Mouse (Mus musculus) heart, adult 8-10 months (tissue): ENCODE measurements at regions not wholly inside any gene's neighbourhood (a gene's known extent, or its start where the extent isn't known, plus 50 kb on each side); places are given as distances from the start of the nearest gene placed in this dataset.
A peak's percentile ranks its signal among the peaks of the same experiment; 100 is the strongest.

Experiments used
- DNase-seq: peaks from one replicate; pipeline ENCODE4 v3.0.0; 2022; ENCODE audit warnings: low spot score

DNA sequence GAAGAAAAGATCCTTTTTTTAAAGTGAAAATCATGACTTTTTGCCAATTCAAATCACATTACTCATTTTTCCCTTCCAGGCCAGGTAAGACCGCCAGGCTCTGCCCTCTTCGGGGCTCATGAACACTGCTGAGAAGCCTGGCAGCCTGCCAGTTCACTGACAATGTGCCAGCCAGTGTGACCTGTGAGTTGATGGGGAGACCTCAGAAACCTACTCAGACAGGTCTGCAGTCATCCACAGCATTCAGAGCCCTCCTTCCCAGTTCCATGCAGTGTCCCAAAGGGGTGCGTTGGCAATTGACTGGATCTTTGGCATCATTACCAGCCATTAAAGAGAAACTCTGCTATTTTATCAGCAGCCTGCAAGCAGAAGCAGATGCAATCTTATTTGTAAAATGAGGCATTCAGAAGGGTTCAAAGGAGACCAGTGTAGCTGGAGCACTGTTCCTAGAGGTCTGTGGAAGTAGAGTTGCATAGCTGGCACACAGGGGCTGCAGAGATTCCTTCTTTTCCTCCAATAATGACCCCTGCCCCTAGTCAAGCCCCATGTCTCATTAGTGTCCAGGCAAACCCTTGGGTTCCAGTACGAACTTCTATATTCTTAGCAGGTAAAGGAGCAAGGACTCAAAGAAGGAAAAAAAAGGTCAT is 384.4 kb downstream of the Rapgef2 start:
- peak; percentile 9 for DNase-seq

DNA sequence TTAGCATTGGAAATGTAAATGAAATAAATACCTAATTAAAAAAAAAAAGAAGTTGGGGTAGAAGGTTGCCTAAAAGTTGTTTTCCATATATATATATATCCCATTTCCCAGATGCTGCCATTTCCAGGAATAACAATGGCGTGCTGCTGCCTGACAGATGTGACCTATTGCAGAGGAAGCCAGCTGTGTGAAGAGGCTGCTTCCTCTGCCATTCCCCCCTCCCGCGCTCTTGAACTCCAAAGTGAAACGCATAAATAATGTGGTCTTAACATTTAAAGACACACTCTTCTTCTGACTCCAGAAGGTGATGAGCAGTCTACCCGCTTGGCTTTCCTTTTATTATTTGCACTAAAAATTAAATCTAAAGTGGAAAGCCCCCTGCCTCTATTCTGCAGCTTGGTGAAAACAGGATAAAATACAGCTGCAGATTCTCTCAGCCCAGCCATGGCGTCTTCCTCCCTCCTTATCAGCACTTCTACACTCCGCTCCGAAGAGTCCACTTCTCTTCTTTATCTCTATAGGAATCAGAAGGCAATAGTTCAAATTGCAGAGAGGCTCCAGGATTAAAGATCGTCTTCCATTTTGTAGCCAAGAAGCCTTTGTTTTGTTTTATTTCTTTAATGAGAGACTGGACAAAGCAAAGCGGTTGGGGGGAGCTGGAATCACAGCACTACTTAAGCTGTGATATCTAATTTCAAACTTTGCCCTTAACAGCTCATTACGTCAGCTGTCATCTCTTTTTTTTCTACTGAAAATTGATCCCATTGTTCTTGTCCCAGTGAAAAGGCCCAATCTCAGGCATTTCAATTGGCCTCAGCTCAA is 385.1 kb downstream of the Rapgef2 start:
- DNase-seq, result peak; percentile 3

DNA sequence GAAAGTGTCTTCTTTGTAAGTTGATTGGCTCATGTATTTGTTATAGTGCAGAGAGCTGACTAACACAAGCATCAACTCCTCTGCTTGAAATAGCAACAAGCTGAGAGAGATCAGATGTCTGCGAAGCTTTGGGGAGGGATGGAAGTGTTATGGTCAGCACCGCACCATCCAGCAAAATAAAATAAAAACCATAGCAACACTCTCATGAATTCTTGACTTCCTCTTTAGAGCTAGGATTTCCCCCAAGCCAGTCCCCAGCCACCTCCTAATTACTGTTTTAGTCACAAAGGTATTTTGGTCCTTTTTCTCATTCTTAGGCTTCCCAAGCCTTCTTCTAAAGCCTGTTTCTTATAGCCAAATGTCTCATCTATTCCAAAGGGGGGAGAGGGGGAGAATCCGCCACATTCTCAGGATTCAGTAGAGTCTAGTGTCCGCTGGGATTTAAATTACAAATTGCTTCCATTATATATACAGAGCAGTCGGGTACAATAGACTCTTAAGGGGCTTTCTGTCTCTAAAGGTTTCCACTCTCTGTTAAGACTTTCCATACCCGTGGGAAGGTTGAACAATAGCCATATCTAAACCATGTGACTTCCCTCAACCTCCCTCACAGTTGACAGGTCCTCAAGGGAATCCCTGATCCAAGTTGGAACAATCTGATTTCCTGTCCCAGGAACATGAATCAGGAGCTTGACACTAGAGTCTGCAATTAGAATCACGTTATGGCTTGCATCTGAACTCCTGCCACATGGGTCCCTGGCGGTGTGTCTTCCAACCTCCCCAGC is 386.7 kb downstream of the Rapgef2 start:
- DNase-seq, result peak; percentile 60

DNA sequence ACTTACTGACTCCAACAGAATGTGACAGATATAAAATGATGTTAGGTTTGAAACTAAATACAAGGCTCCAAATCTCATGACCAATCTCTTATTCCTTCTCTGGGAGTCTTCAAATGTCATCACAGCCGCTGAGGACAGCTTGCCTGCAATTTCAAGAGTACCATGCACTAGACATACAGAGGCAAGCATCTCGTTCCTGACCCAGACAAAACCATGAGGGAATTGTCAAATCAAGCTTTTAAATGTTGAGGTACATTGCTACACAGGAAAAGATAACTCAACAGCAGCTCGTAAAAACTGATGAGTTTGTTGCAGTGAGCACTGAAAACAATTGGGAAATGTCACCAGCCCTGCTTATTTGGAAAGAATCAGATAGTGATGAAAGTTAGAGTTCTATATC is 397.0 kb downstream of the Rapgef2 start:
- DNase-seq, result no peak

DNA sequence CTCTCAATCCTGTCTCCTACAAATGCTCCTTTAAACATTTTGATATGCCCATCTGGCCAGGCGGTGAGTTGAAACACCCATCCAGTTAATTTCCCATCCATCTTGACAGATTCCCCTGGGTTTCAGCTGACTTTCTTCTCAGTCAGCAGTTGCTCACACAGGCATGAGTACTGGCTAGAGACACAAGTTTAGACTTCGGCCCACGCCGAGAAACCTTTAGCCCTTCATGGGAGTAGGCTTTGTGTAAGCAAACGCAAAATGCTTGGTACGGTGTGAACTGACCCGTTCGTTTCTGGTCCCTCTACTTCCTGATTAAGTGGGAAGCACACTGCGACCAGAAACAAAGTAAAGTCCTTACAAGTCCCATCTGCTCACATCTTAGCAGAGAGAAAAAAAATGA is 401.6 kb downstream of the Rapgef2 start:
- no peak for DNase-seq

DNA sequence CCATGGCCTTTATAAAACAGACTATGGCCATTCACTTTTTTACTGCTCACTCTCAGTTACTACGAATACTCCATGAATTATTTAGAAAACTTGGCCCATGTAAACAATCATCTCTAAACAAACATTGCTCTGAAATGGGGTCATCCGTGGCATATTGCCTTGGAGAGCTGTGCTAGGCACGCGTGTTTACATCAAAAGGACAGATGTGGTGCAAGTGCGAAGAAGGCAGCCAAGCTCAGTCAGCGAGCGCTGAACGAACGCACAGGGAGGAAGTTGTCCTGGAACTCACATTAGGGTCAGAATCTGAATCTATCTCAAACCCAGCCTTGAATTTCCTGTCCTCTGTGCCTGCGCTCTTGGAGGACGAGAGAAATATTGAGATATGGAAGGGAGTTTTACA is 402.3 kb downstream of the Rapgef2 start:
- DNase-seq, result no peak

DNA sequence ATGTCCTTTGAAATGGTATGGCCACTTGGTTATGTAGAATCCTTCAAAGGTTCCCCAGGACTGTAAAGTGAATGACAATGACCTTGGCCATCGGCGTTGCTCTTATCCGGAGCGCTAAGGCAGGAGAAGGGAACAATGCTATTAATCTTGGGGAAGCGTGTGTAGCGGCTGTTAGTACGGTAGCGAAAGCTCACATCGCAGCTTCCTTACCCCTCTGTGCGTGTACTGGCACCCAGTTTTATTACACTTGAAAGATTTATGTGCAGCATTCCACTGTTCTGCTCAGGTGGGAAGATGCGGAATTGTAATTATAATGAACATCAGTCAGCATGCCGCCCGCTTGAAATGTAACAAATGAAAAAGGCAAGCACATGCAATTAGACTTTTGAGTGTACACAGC is 406.2 kb downstream of the Rapgef2 start:
- no peak for DNase-seq

DNA sequence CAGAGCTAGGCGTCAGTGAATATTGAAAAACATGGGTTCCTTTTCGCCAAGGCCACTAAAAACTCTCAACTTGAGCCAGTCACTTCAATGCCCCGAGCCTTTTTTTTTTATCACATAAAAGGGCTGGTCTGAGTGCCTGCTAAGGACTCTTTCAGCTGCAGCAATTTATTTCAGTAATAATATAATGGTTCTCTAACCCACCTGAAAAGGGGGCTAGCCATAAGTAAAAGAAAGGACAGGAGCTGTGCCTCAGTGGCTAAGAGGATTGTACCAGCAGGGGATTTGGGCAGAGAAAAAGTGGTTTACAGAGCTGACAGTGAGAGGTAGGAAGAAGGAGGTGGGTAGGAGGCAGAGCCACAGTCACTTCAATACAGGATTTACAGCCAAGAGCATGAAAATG is 409.0 kb downstream of the Rapgef2 start:
- no peak for DNase-seq

DNA sequence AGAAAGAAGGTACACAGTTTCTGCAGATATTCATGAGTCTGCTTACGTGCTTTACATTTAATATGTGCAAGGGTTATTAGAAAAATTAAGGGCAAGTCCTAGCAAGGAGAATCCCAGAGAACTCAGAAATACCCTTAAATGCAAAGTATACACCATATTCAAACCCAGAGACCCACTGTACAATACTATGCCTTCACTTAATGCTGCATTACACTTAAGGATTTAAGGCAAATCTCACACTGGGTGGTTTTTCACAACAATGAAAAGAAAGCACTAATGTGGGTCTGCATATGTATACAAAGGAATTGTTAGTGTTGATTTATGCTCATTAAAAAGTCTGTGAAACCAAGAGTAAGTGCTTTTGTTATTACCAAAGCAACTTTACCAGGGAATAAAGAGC is 419.4 kb downstream of the Rapgef2 start:
- DNase-seq, result no peak

DNA sequence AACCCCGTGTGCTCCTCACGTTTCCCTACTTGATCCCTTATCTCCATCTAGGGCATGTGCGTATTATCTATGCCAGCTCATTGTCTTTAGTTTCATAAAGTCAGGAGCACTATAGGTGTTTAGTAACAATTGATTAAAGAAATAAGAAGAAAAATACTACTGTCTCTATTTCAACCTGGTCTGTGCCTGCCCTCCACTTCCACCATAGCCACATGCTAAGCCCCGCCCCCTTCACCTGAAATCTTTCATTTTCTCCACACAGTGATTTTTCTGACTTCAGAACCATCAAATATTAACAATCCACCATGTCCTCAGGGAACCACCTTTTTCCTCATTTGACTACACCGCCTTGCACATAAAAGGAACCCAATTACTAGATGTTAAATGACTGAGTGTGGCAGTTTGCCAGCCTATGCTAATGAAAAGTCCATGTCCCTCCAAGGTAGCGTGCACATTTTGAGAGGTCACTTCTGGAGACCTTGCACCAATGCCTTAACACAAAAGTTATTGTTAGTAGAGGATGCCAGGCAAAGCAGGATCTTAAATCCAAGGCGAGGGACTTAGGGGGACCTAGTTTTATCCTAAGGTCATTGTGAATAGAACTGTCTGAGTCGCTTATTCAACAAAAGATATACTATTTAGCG is 420.1 kb downstream of the Rapgef2 start:
- DNase-seq, result no peak

DNA sequence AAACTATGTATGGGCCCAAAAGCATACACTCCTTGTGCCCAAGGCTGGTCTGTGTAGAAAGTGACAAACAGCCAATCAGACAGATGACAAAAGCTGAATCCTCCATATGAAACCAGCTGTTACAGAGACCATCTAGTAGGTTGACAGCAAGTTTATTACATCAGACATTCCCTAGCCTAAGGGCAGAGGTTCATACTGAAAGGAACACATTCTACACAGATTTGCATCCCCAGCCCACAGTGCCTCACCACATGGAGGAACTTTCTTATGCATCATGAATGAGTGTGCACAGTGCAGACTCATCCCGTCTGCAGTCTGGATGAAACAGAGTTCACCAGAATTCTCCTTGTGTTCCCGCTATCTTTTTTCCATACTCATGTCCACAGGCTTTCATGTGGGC is 423.3 kb downstream of the Rapgef2 start:
- DNase-seq, result no peak

DNA sequence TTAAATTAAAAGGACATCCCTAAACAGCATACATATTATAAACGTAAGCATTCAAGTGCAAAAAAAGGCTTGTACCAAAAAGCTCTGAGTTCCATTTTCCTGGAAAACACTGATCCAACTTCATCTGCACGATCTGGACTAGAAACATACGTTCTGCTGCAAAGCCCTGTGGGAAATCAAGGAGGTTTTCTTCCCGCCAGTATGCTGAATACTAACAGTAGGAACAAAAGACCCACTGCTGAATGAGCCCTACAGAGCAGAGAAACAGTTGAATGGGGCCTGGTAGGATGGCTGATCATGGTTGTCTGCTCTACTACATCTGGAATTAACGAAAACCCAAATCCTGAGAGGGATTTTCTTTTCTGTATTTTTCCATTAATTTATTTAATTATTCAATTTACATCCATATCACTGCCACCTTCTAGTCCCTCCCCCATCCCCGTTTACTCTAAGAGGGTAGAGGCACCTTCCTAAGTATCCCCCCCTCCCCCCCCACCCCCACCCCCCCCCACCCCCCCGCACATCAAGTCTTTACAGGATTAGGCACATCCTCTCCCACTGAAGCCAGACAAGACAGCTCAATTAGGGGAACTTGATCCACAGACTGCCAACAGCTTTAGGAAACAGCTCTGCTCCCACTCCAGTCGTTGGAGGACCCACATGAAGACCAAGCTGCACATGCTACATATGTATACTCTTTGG is 439.5 kb downstream of the Rapgef2 start:
- DNase-seq, result no peak

DNA sequence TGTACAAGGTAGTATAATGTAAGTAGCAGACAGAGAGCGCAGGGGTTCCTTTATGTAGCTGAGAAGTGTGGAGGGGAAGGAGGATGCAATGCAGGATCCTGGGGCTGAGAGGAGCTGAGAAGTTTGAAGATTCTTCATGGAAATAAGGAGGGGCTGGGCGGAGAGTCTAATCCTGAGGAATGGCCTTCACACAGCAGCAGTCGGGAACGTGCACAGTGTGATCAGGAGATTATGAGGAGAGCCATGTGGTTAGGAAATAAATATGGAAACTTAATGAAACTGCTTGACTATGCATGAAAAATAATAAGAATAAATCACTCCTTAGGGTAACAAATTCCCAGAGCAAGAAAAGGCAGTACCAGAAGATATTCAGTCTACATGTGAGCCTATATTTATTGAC is 445.1 kb downstream of the Rapgef2 start:
- DNase-seq, result no peak

DNA sequence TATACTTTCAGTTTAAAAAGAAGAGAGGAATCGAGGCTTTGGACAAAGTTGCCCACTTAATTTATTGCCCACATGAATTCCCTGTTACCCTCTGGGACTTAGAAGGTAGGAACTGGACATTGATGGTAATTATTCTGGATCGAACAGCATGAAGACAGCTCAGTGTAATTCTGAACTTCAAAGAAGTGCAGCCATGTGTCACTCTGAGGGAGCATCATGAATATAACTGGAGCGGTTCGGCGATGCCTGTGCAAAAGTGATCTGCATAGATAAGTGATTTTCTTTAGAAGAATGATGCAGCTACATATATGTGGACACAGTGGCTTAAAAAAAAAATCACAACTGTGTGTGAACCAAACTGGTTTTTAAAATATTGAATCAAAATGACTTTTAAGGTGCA is 449.5 kb downstream of the Rapgef2 start:
- no peak for DNase-seq

DNA sequence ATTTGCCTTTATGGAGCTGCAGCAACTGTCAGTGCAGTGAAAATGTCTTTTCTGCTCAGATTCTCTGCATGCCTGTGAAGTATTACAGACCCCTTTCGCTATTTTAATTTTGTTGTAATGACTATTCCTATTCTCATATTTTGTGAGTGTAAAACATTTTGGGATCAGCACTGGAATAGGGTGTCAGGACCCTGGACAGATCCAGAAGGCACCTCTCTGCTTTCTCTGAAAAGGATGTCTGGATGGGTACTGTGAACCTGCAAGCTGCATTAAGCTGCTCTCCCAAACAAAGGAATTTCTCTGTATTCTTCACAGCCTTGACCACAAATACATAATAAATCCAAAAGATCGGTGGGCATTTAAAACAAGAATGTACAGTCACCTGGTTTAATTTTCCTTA is 460.8 kb downstream of the Rapgef2 start:
- no peak for DNase-seq

DNA sequence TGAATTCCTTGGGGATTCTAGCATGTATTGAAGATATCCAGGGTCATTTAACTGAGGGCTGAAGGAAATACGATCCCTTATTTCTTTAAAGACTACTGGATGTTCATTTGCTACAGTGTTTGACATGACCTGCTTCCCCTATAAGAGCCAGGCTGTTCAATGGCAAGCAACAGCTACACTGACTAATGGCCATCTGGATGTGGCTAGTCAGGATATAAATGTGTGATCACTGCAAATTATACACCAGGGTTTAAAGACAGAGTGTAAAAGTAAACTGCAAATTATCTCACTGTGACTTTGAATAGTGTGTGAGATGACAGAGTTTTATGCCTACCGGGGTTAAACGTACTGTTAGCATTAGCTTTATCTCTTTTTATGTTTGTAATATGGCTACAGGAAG is 473.9 kb downstream of the Rapgef2 start:
- no peak for DNase-seq

DNA sequence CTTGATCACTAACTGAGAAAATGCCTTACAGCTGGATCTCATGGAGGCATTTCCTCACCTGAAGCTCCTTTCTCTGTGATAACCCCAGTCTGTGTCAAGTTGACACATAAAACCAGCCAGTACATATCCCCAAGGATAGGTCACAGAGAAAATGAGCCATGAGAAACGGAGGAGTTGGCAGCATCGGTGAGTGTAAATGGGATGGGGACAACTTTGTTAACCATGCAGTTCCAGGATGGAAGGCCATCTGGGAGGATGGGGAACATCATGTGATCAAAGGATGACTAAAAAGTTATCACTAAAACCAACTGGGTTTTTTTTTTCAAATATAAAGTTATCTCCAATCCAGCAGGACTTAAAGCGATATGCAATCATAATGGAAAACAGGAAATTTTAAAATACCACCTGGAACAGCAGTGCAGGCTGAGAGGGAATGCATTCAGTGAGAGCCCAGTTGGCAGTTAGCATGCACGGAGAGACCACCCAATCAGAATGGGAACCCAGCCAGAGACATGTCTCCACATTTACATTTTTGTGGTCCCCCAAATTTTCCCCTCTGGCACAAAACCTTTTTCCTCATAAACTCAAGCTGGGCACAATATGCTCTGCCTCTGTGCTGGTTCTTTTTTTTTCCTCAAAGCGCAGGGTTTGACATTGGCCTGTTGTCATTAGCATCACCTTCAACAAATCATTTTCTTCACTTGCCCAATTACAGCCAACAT is 475.7 kb downstream of the Rapgef2 start:
- DNase-seq, result no peak

DNA sequence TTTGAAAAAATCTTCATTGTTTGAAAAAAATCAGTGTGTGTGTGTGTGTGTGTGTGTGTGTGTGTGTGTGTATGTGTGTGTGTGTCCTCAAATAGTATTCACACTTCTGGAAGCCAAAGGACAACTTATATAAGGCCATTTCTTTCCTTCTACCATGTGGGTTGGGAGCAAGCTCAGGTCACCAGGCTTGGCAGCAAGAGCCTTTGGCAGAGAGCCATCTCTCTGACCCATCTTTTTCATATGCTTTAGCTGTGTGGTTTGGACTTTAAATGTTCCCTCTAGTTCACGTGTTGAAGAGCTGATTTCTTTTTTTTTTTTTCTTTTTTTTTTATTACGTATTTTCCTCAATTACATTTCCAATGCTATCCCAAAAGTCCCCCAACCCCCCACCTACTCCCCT is 483.1 kb downstream of the Rapgef2 start:
- no peak for DNase-seq

DNA sequence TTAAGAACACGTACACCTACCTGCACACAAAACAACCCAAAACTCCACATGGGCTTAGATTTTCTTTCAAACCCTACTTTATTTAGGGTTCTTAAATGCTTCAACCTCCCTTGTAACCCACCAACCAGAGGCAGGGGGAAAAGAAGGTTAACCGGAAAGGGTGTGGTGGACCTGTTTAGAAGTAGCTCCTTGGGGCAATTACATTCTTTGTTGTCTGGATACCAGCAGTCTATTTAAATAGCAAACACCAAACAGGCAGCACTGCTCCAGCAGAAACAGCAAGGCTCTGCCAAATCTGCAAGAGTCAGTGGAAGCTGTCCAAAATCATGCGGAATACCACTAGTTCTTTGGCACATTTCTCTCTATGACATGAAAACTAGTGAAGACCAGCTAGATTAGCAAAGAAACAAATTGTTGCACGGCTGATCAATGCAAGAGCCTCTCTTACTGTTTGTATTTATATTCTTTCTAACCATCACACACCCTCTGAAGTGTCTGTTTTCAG is 490.3 kb downstream of the Rapgef2 start:
- peak; percentile 23 for DNase-seq

DNA sequence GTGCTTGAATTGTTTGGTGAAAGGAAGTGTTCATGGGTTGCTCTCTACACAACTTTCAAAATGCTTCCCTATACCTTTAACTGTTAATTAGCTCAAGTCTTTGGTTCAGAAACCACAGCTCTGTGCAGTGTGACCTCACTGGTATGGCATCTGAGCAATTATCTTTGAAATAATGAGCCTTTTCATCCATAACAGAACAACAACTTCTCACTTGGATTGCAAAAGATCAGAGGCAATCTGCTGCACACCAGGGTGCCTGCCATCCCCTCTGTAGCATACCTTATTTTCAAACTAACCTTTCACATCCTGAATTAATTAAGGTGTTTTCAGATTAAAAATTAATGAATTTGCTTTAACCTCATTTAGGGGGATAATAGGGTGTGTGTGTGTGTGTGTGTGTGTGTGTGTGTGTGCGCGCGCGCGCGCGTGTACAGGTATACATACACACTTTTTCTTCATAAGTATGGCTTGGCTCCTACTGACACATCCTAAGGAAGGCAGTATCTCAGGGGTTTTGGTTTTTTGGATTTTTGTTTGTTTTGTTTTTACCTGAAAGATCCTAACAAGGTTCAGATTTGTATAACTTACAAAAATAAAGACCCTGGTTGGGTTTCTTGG is 493.8 kb downstream of the Rapgef2 start:
- no peak for DNase-seq
